Mouse (Mus musculus) hindbrain, embryonic 11.5 days (tissue): ENCODE measurements around the gene Mettl25. TPM values are rescaled to one million over a fixed set of nuclear protein-coding genes. Genes with fewer than 3 reads are reported as not detected.
A peak's percentile ranks its signal among the peaks of the same experiment; 100 is the strongest.

Experiments used
- ATAC-seq: fragments of 200-750 bp; cut with Nextera tagmentation; 2 replicates; pipeline ENCODE4 v1.8.0; 2017; ENCODE audit warnings: mild to moderate bottlenecking, moderate TSS enrichment, moderate library complexity; ENCODE audit not compliant: low FRiP score
- DNase-seq: peaks from one replicate; pipeline ENCODE4 v3.0.0-alpha.2; 2015; ENCODE audit warnings: low spot score
- H3K27ac ChIP-seq: fragments of 300-500 bp; sonication (generic); 2 replicates; pipeline ENCODE4 v1.5.1; 2014; ENCODE audit warnings: mild to moderate bottlenecking, low read depth, low read length
- H3K27me3 ChIP-seq: fragments of 300-500 bp; sonication (generic); 2 replicates; pipeline ENCODE4 v1.6.1; 2014; ENCODE audit warnings: mild to moderate bottlenecking, low read length, moderate library complexity, mixed read lengths; ENCODE audit not compliant: control insufficient read depth, insufficient read depth
- H3K36me3 ChIP-seq: fragments of 300-500 bp; sonication (generic); 2 replicates; pipeline ENCODE4 v1.6.1; 2014; ENCODE audit warnings: mild to moderate bottlenecking, low read length, moderate library complexity, mixed read lengths; ENCODE audit not compliant: control insufficient read depth, insufficient read depth
- H3K4me1 ChIP-seq: fragments of 300-500 bp; sonication (generic); replicated peaks from 2 replicates; pipeline ENCODE4 v1.6.1; 2014; ENCODE audit warnings: low read length, mixed read lengths; ENCODE audit not compliant: control insufficient read depth, insufficient read depth
- H3K4me2 ChIP-seq: fragments of 300-500 bp; sonication (generic); replicated peaks from 2 replicates; pipeline ENCODE4 v1.6.1; 2014; ENCODE audit warnings: mild to moderate bottlenecking, low read depth, low read length
- H3K4me3 ChIP-seq: fragments of 300-500 bp; sonication (generic); 2 replicates; pipeline ENCODE4 v1.5.1; 2014; ENCODE audit warnings: low read depth, low read length
- H3K9ac ChIP-seq: fragments of 300-500 bp; sonication (generic); 2 replicates; pipeline ENCODE4 v1.6.1; 2014; ENCODE audit warnings: low read depth, low read length
- H3K9me3 ChIP-seq: fragments of 300-500 bp; sonication (generic); 2 replicates; pipeline ENCODE4 v1.6.1; 2016; ENCODE audit warnings: low read length; ENCODE audit not compliant: control insufficient read depth
- WGBS: fragments of 180-500 bp; shearing (Covaris S2); extraction: QIAGEN DNeasy Blood & Tissue Kit; methylation state at CpG from one replicate; pipeline ENCODE4 v1.1.7; 2014; 5-methylcytosine and 5-hydroxymethylcytosine counted together
- polyA plus RNA-seq: library from polyadenylated mRNA; unstranded; fragments of >200 nt; fragmentation: Nextera tagmentation; extraction: Ambion mirVana; gene quantifications from 2 replicates; pipeline ENCODE4 v1.2.1, GENCODE M21; 2014

Mettl25 gene
- polyA plus RNA-seq, 1 experiment from 2014 or later = 19.1 TPM

DNA sequence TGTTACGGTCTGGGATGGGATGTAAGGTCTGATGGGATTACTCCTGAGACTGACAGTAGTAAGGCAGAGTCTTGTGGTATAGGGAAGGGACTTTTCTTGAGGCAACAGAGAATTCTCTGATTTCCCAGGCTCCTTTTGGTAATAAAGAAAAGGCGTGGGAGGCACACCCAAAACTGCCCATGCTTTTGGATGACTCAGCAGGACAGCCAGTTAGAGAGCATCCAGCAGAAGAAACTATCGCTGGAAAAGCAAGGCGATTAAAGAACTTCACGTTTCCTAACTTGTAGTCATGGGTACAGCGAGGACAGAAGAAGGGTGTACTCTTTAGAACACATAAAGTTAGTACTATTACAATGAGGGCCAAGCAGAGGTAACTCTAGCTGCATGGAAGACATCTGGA is 39.0 kb downstream of the Mettl25 start:
- no peak overlapping the region for H3K4me3 ChIP-seq
- ATAC-seq = no peak
- no peak overlapping the region for H3K9ac ChIP-seq
- H3K4me2 ChIP-seq = no peak overlapping the region
- H3K9me3 ChIP-seq = no peaks in the 10 kb centered on the region
- no peak for DNase-seq
- H3K27me3 ChIP-seq = no peaks in the 10 kb centered on the region
- no peak overlapping the region for H3K27ac ChIP-seq
- H3K36me3 ChIP-seq = no peaks in the 10 kb centered on the region
- no peaks in the 10 kb centered on the region for H3K4me1 ChIP-seq
- 94% methylated on average over 6 of the region's 6 CpGs for WGBS

GRCm38 (mm10) chr10:105801147-105801546 is 40.0 kb downstream of the Mettl25 start:
- 88% methylated on average over 6 of the region's 6 CpGs for WGBS
- no peak overlapping the region for H3K4me2 ChIP-seq
- ATAC-seq (no peak), DNase-seq (no peak)
- H3K4me1 ChIP-seq = no peaks in the 10 kb centered on the region
- H3K27me3 ChIP-seq = no peaks in the 10 kb centered on the region
- no peak overlapping the region for H3K9ac ChIP-seq
- no peaks in the 10 kb centered on the region for H3K36me3 ChIP-seq
- H3K27ac ChIP-seq = no peak overlapping the region
- H3K4me3 ChIP-seq = no peak overlapping the region
- no peaks in the 10 kb centered on the region for H3K9me3 ChIP-seq

DNA sequence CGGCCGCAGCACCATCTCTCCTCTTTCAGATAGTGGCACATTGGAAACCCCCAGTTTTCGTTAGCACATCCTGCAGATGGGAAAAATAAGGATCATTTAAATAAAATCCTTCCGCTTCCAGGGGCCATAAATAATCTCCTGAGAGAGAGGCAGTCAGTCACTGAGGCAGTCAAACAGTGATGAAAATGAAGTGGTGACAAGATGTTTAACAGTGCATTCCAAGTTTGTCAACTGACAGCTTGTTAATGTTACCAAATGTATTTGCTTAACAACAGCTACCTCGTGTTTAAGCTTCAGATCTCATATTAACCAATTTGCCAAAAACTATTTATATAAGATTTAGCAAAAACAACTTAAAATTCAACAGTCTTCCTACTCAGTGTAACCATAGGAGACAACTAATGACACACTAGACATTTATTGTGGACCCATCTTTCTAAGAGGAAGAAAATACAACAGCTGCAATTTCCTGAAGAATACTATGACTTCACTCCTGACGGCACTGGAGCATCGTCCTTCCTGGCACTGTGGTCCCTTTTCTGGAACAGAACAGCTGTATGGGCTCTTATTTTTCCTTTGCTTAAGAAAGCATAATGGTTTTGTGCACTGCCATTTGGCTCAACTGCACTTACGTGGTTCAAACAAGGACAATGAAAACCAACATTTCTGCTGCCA is 43.8 kb downstream of the Mettl25 start:
- Histone ChIP-seq H3K9ac (no peak overlapping the region), H3K27me3 (no peaks in the 10 kb centered on the region), H3K9me3 (no peaks in the 10 kb centered on the region), H3K27ac (no peak overlapping the region), H3K4me1 (no peaks in the 10 kb centered on the region), H3K4me2 (no peak overlapping the region), H3K4me3 (no peak overlapping the region), H3K36me3 (no peaks in the 10 kb centered on the region)
- no peak for DNase-seq
- ATAC-seq = no peak
- 87% methylated on average over 8 of the region's 8 CpGs for WGBS

- H3K4me1 ChIP-seq = no peaks in the 10 kb centered on the region
- DNase-seq (no peak), ATAC-seq (no peak)
- 74% methylated on average over 15 of the region's 15 CpGs for WGBS
- no peak overlapping the region for H3K4me3 ChIP-seq
- H3K27ac ChIP-seq = no peak overlapping the region
- H3K4me2 ChIP-seq = no peak overlapping the region
- no peaks in the 10 kb centered on the region for H3K9me3 ChIP-seq
- no peaks in the 10 kb centered on the region for H3K36me3 ChIP-seq
- no peaks in the 10 kb centered on the region for H3K27me3 ChIP-seq
- no peak overlapping the region for H3K9ac ChIP-seq
Observed at GRCm38 (mm10) chr10:105793776-105794552, 47.2 kb downstream of the Mettl25 start.

DNA sequence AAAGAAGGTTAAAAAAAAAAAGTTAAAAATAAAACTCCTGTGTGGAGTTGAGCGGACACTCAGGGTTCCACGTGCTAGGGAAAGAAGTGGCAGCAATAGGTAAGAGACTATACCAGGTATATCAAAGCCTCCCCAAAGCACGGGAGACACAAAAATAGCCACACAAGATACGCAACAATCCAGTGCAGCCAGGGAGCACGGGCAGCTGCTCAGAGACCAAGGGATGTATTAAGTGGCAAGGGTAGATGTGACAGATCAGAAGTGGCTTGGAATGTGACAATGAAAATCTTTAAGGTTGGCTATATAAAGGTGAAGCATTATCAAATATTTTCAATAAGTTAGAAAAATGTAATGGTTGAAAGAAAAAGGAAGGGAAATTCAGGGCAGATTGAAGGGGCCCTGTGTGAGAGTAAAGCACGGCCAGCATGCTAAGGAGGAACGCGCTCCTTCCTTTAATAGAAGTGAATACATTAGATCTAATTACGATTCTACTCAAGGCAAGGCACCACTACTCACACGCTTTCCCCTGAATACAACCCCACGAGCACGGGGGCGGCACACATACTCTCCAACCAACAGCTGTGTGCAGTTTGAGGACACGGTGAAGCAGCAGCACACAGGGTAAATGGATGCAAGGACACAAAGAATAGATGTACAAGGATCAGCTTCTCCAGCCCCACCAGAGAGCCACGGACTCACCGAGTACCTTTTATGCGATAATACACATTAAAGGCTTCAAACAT is 52.3 kb downstream of the Mettl25 start:
- H3K4me3 ChIP-seq = no peak overlapping the region
- H3K9ac ChIP-seq = no peak overlapping the region
- no peak overlapping the region for H3K4me2 ChIP-seq
- H3K27ac ChIP-seq = no peak overlapping the region
- WGBS = 79% methylated on average over 17 of the region's 17 CpGs
- H3K4me1 ChIP-seq = no peaks in the 10 kb centered on the region
- no peaks in the 10 kb centered on the region for H3K27me3 ChIP-seq
- peak; percentile 82 for ATAC-seq
- H3K36me3 ChIP-seq = no peaks in the 10 kb centered on the region
- no peaks in the 10 kb centered on the region for H3K9me3 ChIP-seq
- DNase-seq = peak; percentile 20

DNA sequence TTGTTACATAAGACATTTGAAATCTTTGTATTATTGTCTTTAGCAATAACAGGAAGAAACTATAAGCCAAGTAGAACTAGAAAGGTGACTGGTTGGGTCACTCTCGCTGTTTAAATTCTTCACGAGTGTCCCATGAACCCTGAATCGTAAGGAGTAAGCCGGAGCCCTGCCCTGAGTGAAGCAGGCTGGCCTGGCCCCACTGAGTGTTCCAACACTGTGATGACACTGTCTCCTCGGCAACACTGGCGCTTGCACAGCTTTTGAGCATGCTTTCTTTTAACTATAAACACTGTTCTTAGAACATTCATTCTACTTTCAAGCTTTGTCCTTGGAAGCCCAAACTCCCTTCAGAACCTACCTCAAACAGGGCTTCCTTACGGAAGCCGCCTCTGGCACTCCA is 57.4 kb downstream of the Mettl25 start:
- no peak overlapping the region for H3K27ac ChIP-seq
- 86% methylated on average over 8 of the region's 8 CpGs for WGBS
- H3K4me3 ChIP-seq = no peak overlapping the region
- ATAC-seq = no peak
- no peak overlapping the region for H3K9ac ChIP-seq
- no peaks in the 10 kb centered on the region for H3K4me1 ChIP-seq
- no peak for DNase-seq
- H3K36me3 ChIP-seq = no peaks in the 10 kb centered on the region
- no peaks in the 10 kb centered on the region for H3K27me3 ChIP-seq
- H3K4me2 ChIP-seq = no peak overlapping the region
- no peaks in the 10 kb centered on the region for H3K9me3 ChIP-seq

GRCm38 (mm10) chr10:105774382-105774781 is 66.8 kb downstream of the Mettl25 start:
- no peaks in the 10 kb centered on the region for H3K9me3 ChIP-seq
- peak; percentile 80 for DNase-seq
- H3K9ac ChIP-seq = no peak overlapping the region
- H3K36me3 ChIP-seq = no peaks in the 10 kb centered on the region
- no peaks in the 10 kb centered on the region for H3K4me1 ChIP-seq
- no peak overlapping the region for H3K27ac ChIP-seq
- no peak overlapping the region for H3K4me2 ChIP-seq
- 13% methylated on average over 6 of the region's 6 CpGs for WGBS
- no peaks in the 10 kb centered on the region for H3K27me3 ChIP-seq
- no peak overlapping the region for H3K4me3 ChIP-seq
- ATAC-seq = peak; percentile 74; the same call in 1 of the 2 replicates

DNA sequence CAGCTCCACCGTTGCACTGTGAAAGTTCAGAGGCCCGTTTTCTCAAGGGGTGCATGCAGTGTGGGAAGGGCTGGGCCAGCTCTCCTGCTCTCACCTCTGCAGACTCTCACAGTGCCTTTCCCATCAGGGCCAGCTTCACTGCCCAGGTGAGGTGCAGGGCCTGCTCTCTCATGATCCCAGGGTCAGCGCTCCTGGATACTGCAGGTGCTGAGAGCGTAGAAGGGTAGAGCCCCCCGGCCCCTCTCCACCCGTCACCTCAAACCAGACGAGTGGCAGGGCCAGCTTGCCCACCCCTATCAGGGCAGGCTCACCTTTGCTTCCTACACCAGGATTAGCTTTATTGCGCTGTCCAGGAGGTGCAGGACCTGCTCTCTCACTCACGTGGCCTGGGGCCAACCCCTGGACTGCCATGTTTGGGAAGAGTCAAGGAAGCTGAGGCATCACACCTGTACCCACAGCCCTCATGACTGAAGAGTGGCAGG is 68.3 kb downstream of the Mettl25 start:
- Histone ChIP-seq H3K4me2 (no peak overlapping the region), H3K9me3 (no peaks in the 10 kb centered on the region), H3K4me1 (no peaks in the 10 kb centered on the region), H3K27me3 (no peaks in the 10 kb centered on the region), H3K27ac (no peak overlapping the region), H3K4me3 (no peak overlapping the region), H3K36me3 (no peaks in the 10 kb centered on the region), H3K9ac (no peak overlapping the region)
- ATAC-seq (peak; percentile 41; the same call in 1 of the 2 replicates), DNase-seq (no peak)
- 96% methylated on average over 9 of the region's 9 CpGs for WGBS
